Mouse (Mus musculus): ENCODE measurements around the gene Spata33. TPM values are rescaled to one million over a fixed set of nuclear protein-coding genes. Genes with fewer than 3 reads are reported as not detected.

The Spata33 gene
- polyA plus RNA-seq, 2 experiments, result 0.08 to 0.21 TPM

DNA sequence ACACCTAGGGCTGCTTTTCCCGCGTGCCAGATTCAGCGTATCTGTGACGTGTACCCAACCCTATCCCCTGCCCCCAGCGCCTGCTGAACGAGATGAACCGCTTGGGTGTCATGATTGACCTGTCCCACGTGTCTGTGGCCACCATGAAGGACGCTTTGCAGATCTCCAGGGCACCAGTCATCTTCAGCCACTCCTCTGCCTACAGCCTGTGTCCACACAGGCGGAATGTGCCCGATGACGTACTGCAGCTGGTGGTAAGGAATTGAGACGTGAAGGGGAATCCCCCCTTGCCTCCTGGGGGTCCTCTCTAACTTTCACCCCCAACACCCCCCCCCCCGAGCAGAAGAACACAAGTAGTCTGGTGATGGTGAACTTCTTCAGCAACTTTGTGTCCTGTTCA, 12.8 kb upstream of the Spata33 start:
- peaks cover 2 to 3% of the 10 kb centered on the region in 2 experiments; a peak in 2 of 4 replicates for H3K4me1 ChIP-seq (replicated peaks; ENCODE audit: control insufficient read depth in 2 of 2, insufficient read depth in 2 of 2, low read length in 1 of 2)
- H3K4me2 ChIP-seq (ENCODE audit: low read depth), result no peak overlapping the region
- no peaks in the 10 kb centered on the region for H3K27me3 ChIP-seq (ENCODE audit: control insufficient read depth, insufficient read depth, low read length)

DNA sequence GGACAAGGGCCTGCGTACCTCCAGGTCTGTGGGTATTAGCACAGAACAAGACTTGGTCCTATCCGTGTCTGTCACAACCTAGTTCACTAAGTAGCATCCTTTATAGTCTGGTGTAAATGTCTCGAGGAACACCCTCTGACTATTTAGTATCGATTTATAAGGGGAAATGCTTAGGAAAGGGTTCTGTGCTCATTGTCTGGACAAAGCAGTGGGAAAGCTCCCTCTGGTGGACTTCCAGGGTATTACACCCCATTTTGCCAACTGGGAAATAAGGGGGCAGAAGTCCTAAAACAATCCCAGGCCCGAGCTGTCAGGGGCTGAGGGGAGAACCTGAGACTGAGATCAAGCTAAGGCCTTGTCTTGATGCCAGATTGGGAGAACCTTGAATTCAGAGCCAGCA, 10.3 kb upstream of the Spata33 start:
- Histone ChIP-seq H3K36me3 (replicated peaks; ENCODE audit: control insufficient read depth, insufficient read depth, low read depth) (peaks cover 12% of the 10 kb centered on the region), H3K4me3 (ENCODE audit: insufficient read depth in 1 of 2, low read depth in 2 of 2, low read length in 2 of 2) (no peak overlapping the region), H3K9ac (replicated peaks) (no peak overlapping the region), H3K27ac (no peak overlapping the region), H3K27me3 (ENCODE audit: control insufficient read depth, insufficient read depth, low read length) (no peaks in the 10 kb centered on the region), H3K9me3 (ENCODE audit: control insufficient read depth, low read length) (no peaks in the 10 kb centered on the region), H3K4me2 (ENCODE audit: low read depth) (no peak overlapping the region), H3K4me1 (replicated peaks; ENCODE audit: control insufficient read depth in 2 of 2, insufficient read depth in 2 of 2, low read length in 1 of 2) (no peaks in the 10 kb centered on the region; a peak in 1 of 4 replicates)
- ATAC-seq (ENCODE audit: insufficient read depth) (no peak), DNase-seq (ENCODE audit: low read depth in 3 of 3, low spot score in 3 of 3) (peak; percentile 45 to 51 (median 46))
- WGBS (ENCODE audit: insufficient replicate concordance), result 19% methylated on average over 5 of the region's 5 CpGs
- TF ChIP-seq CTCF (IDR thresholded peaks at IDR 0.05; ENCODE audit: low read depth) (peak; percentile 94), EP300 (IDR thresholded peaks at IDR 0.05; ENCODE audit: low read depth) (no peak)

More for the DNA sequence above, 12.8 kb upstream of the Spata33 start:
- ATAC-seq (ENCODE audit: insufficient read depth) (no peak), DNase-seq (ENCODE audit: low read depth in 3 of 3, low spot score in 3 of 3) (no peak)
- WGBS (ENCODE audit: insufficient replicate concordance), result 55% methylated on average over 14 of the region's 14 CpGs
- TF ChIP-seq EP300 (IDR thresholded peaks at IDR 0.05; ENCODE audit: low read depth), result no peak
- no peak for TF ChIP-seq CTCF (IDR thresholded peaks at IDR 0.05; ENCODE audit: low read depth)
- no peak overlapping the region for H3K9ac ChIP-seq (replicated peaks)
- 0 out of 2 replicates have a peak, but pooled peaks cover 2% of the 10 kb centered on the region for H3K36me3 ChIP-seq (replicated peaks; ENCODE audit: control insufficient read depth, insufficient read depth, low read depth)
- no peaks in the 10 kb centered on the region for H3K9me3 ChIP-seq (ENCODE audit: control insufficient read depth, low read length)
- H3K4me3 ChIP-seq (ENCODE audit: insufficient read depth in 1 of 2, low read depth in 2 of 2, low read length in 2 of 2), result no peak overlapping the region
- no peak overlapping the region for H3K27ac ChIP-seq

DNA sequence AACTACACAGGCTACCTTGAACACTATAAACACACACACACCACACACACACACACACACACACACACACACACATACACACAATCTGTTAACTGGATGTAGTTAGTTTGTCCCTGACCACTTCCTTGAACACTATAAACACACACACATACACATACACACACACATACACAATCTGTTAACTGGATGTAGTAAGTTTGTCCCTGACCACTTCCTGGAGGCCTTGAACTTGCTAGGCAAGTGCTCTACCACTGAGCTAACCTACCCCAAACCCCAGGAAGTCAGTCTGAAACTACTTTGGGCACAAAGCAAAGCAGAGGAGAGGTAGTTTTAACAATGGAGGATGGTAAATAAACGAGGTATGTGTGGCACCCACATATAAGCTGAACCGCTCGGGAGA, 9.1 kb upstream of the Spata33 start:
- no peak for DNase-seq (ENCODE audit: low read depth in 3 of 3, low spot score in 3 of 3)
- TF ChIP-seq CTCF (IDR thresholded peaks at IDR 0.05; ENCODE audit: low read depth), result no peak
- no peak for TF ChIP-seq EP300 (IDR thresholded peaks at IDR 0.05; ENCODE audit: low read depth)
- WGBS (ENCODE audit: insufficient replicate concordance), result 82% methylated on average over 3 of the region's 3 CpGs

DNA sequence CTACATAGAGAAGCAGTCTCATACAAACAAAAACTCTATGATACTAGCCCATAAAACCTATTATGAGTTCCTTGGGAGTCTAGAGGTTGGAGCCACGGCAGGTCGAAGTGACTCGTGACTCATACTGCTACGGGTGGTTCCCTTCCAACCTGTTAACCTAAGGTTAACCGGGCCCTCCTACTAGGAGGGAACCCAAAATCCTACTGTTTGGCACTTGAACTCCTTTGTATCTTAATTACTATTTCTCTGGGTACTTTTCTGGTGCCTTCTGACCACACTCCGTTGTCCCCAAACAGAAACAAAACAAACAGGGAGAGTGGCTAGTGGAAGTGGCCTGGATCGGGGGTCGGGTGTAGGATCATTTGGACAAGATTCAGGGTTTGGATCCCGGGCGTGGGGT, 756 bp upstream of the Spata33 start:
- peaks cover 12% of the 10 kb centered on the region in 2 experiments for H3K4me1 ChIP-seq (replicated peaks; ENCODE audit: control insufficient read depth in 2 of 2, insufficient read depth in 2 of 2, low read length in 1 of 2)
- H3K4me2 ChIP-seq (ENCODE audit: low read depth), result peak overlapping the region; percentile 95
- H3K9ac ChIP-seq (replicated peaks), result peak overlapping the region; percentile 82
- H3K4me3 ChIP-seq (ENCODE audit: insufficient read depth in 1 of 2, low read depth in 2 of 2, low read length in 2 of 2), result peak overlapping the region; percentile 80 to 89
- no peaks in the 10 kb centered on the region for H3K9me3 ChIP-seq (ENCODE audit: control insufficient read depth, low read length)
- peak overlapping the region; percentile 31 for H3K27ac ChIP-seq
- H3K36me3 ChIP-seq (replicated peaks; ENCODE audit: control insufficient read depth, insufficient read depth, low read depth), result peaks cover 16% of the 10 kb centered on the region
- H3K27me3 ChIP-seq (ENCODE audit: control insufficient read depth, insufficient read depth, low read length), result no peaks in the 10 kb centered on the region
- TF ChIP-seq EP300 (IDR thresholded peaks at IDR 0.05; ENCODE audit: low read depth) (no peak), CTCF (IDR thresholded peaks at IDR 0.05; ENCODE audit: low read depth) (no peak)
- 20% methylated on average over 10 of the region's 10 CpGs for WGBS (ENCODE audit: insufficient replicate concordance)
- no peak for DNase-seq (ENCODE audit: low read depth in 3 of 3, low spot score in 3 of 3)
- ATAC-seq (ENCODE audit: insufficient read depth), result no peak

More for the DNA sequence above, 9.1 kb upstream of the Spata33 start:
- Histone ChIP-seq H3K9ac (replicated peaks) (no peak overlapping the region), H3K4me2 (ENCODE audit: low read depth) (no peak overlapping the region), H3K4me3 (ENCODE audit: insufficient read depth in 1 of 2, low read depth in 2 of 2, low read length in 2 of 2) (no peak overlapping the region), H3K27me3 (ENCODE audit: control insufficient read depth, insufficient read depth, low read length) (no peaks in the 10 kb centered on the region), H3K4me1 (replicated peaks; ENCODE audit: control insufficient read depth in 2 of 2, insufficient read depth in 2 of 2, low read length in 1 of 2) (no peaks in the 10 kb centered on the region), H3K27ac (no peak overlapping the region), H3K9me3 (ENCODE audit: control insufficient read depth, low read length) (no peaks in the 10 kb centered on the region), H3K36me3 (replicated peaks; ENCODE audit: control insufficient read depth, insufficient read depth, low read depth) (peaks cover 19% of the 10 kb centered on the region)
- ATAC-seq (ENCODE audit: insufficient read depth), result no peak

DNA sequence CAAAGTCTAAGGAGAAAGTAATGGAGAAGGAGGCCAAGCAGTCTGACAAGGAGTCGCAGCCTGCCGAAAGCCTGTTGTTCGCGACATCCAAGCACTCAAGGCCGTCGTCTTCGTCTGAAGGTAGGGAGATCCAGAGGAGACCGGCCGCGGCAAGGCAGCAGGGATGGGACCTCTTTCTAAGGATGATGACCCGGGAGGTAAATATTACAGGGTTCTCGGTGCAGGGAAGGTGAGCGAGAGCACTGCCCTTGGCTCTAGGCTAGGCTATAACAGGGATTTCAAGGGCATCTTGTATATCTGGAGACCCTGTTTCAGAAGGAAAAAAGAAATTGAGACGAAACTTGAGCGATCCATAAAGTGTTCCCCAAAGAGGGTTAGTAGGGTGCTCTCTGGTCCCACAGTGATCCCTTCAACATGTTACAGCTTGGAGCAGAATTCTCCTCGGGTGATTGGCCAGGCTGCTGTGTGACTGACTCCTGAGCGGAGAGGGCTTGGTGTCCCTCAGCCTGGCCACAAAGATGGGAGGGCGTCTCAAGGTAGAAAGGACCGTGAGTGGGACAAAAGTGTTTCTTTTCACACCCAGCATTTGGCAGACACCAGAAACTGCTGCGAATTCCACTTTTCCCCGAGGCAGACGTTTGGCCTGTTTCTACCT, 613 bp downstream of the Spata33 start:
- peak overlapping the region; percentile 60 to 80 for H3K4me3 ChIP-seq (ENCODE audit: insufficient read depth in 1 of 2, low read depth in 2 of 2, low read length in 2 of 2)
- peak; percentile 14 for ATAC-seq (ENCODE audit: insufficient read depth)
- no peak for DNase-seq (ENCODE audit: low read depth in 3 of 3, low spot score in 3 of 3)
- H3K4me2 ChIP-seq (ENCODE audit: low read depth), result peak overlapping the region; percentile 95
- peaks cover 12% of the 10 kb centered on the region in 2 experiments for H3K4me1 ChIP-seq (replicated peaks; ENCODE audit: control insufficient read depth in 2 of 2, insufficient read depth in 2 of 2, low read length in 1 of 2)
- 25% methylated on average over 22 of the region's 22 CpGs for WGBS (ENCODE audit: insufficient replicate concordance)
- H3K36me3 ChIP-seq (replicated peaks; ENCODE audit: control insufficient read depth, insufficient read depth, low read depth), result peaks cover 10% of the 10 kb centered on the region
- peak overlapping the region; percentile 57 for H3K9ac ChIP-seq (replicated peaks)
- peak overlapping the region; percentile 31 for H3K27ac ChIP-seq
- no peaks in the 10 kb centered on the region for H3K27me3 ChIP-seq (ENCODE audit: control insufficient read depth, insufficient read depth, low read length)
- TF ChIP-seq CTCF (IDR thresholded peaks at IDR 0.05; ENCODE audit: low read depth) (no peak), EP300 (IDR thresholded peaks at IDR 0.05; ENCODE audit: low read depth) (no peak)
- no peaks in the 10 kb centered on the region for H3K9me3 ChIP-seq (ENCODE audit: control insufficient read depth, low read length)

Data from liver, embryonic 14.5 days (tissue).